Mouse (Mus musculus) limb, embryonic 11.5 days (tissue): ENCODE measurements around the gene Sipa1l2. TPM values are rescaled to one million over a fixed set of nuclear protein-coding genes. Genes with fewer than 3 reads are reported as not detected.

ENCODE experiments used
- ATAC-seq: fragments of 200-750 bp; cut with Nextera tagmentation; 2 replicates; pipeline ENCODE4 v1.8.0; 2017; ENCODE audit warnings: low read depth; ENCODE audit not compliant: insufficient number of reproducible peaks, low FRiP score, low TSS enrichment
- DNase-seq: peaks from one replicate; pipeline ENCODE4 v3.0.0-alpha.2; 2015; ENCODE audit warnings: low spot score
- H3K27ac ChIP-seq: fragments of 300-500 bp; sonication (generic); replicated peaks from 2 replicates; pipeline ENCODE4 v1.5.1; 2014; ENCODE audit warnings: low read depth, mild to moderate bottlenecking, low read length
- H3K27me3 ChIP-seq: fragments of 300-500 bp; sonication (generic); 2 replicates; pipeline ENCODE4 v1.6.1; 2014; ENCODE audit warnings: mild to moderate bottlenecking, low read length, mixed read lengths; ENCODE audit not compliant: control insufficient read depth, insufficient read depth
- H3K36me3 ChIP-seq: fragments of 300-500 bp; sonication (generic); 2 replicates; pipeline ENCODE4 v1.6.1; 2014; ENCODE audit warnings: mild to moderate bottlenecking, low read length, moderate library complexity, mixed read lengths; ENCODE audit not compliant: control insufficient read depth, insufficient read depth
- H3K4me1 ChIP-seq: fragments of 300-500 bp; sonication (generic); 2 replicates; pipeline ENCODE4 v1.6.1; 2014; ENCODE audit warnings: low read length, mixed read lengths; ENCODE audit not compliant: control insufficient read depth, insufficient read depth
- H3K4me2 ChIP-seq: fragments of 300-500 bp; sonication (generic); 2 replicates; pipeline ENCODE4 v1.6.1; 2014; ENCODE audit warnings: low read depth, mild to moderate bottlenecking, moderate library complexity; ENCODE audit not compliant: severe bottlenecking
- H3K4me3 ChIP-seq: fragments of 300-500 bp; sonication (generic); 2 replicates; pipeline ENCODE4 v1.5.1; 2014; ENCODE audit warnings: low read depth, low read length
- H3K9ac ChIP-seq: fragments of 300-500 bp; sonication (generic); 2 replicates; pipeline ENCODE4 v1.6.1; 2014; ENCODE audit warnings: mild to moderate bottlenecking, low read length
- H3K9me3 ChIP-seq: fragments of 300-500 bp; sonication (generic); 2 replicates; pipeline ENCODE4 v1.6.1; 2016; ENCODE audit warnings: low read length; ENCODE audit not compliant: control insufficient read depth
- WGBS: fragments of 180-500 bp; shearing (Covaris S2); extraction: QIAGEN DNeasy Blood & Tissue Kit; methylation state at CpG from one replicate; pipeline ENCODE4 v1.1.7; 2014; 5-methylcytosine and 5-hydroxymethylcytosine counted together
- polyA plus RNA-seq: library from polyadenylated mRNA; unstranded; fragments of >200 nt; fragmentation: Nextera tagmentation; extraction: Ambion mirVana; gene quantifications from 2 replicates; pipeline ENCODE4 v1.2.1, GENCODE M21; 2014

Sipa1l2 gene
- polyA plus RNA-seq: 8.5 and 9.4 TPM in 2 replicates

GRCm38 (mm10) chr8:125569533-125570365, at the start of gene Sipa1l2:
TSS of gene Sipa1l2 (minus strand) at chr8:125569808.
- WGBS: under 1% methylated on average over 87 of the region's 129 CpGs
- peak; percentile 100 for DNase-seq
- Histone ChIP-seq H3K4me3 (peak within 1 kb of the TSS; percentile 76), H3K9ac (peak within 1 kb of the TSS; percentile 78), H3K4me2 (peak within 1 kb of the TSS; percentile 97), H3K36me3 (no peaks in the 10 kb centered on the region), H3K4me1 (0 out of 2 replicates have a peak, but pooled peaks cover 3% of the 10 kb centered on the region), H3K27me3 (no peaks in the 10 kb centered on the region), H3K27ac (0 out of 2 replicates have a peak within 1 kb of the TSS, but pooled peaks have one; percentile 14), H3K9me3 (peaks cover 3% of the 10 kb centered on the region; the same call in 1 of the 2 replicates)
- ATAC-seq: peak; percentile 89

- H3K4me2 ChIP-seq: no peak overlapping the region
- WGBS: 59% methylated on average over 16 of the region's 16 CpGs
- H3K9ac ChIP-seq: no peak overlapping the region
- no peak for ATAC-seq
- DNase-seq: no peak
- no peaks in the 10 kb centered on the region for H3K9me3 ChIP-seq
- no peak overlapping the region for H3K27ac ChIP-seq
- no peaks in the 10 kb centered on the region for H3K27me3 ChIP-seq
- no peaks in the 10 kb centered on the region for H3K36me3 ChIP-seq
- H3K4me1 ChIP-seq: peaks cover 18% of the 10 kb centered on the region
- H3K4me3 ChIP-seq: no peak overlapping the region
Observed at GRCm38 (mm10) chr8:125618543-125619335, 49.1 kb upstream of the Sipa1l2 start.

DNA sequence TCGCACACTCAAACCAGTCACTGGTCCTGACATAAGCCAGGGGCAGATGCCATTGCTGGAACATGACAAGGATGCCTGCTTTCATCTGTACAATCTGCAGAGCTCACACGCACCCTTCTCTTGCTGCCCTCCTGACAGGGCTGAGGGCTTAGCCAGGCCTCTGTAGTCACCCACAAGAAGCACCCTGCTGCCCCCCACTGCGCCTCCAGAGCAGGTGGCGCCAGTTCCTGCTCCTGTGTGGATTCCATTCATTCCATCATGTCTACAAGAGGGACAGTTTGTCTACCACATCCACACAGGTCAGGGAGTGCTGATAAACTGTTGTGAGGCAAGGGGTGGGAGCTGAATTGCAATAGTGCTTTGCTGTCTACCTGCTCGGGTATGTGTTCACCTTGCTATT, 47.3 kb upstream of the Sipa1l2 start:
- no peaks in the 10 kb centered on the region for H3K9me3 ChIP-seq
- H3K4me1 ChIP-seq: peaks cover 23% of the 10 kb centered on the region
- WGBS: 60% methylated on average over 5 of the region's 5 CpGs
- ATAC-seq (no peak), DNase-seq (no peak)
- no peak overlapping the region for H3K9ac ChIP-seq
- no peak overlapping the region for H3K4me3 ChIP-seq
- no peak overlapping the region for H3K27ac ChIP-seq
- H3K36me3 ChIP-seq: no peaks in the 10 kb centered on the region
- H3K4me2 ChIP-seq: no peak overlapping the region
- H3K27me3 ChIP-seq: no peaks in the 10 kb centered on the region

DNA sequence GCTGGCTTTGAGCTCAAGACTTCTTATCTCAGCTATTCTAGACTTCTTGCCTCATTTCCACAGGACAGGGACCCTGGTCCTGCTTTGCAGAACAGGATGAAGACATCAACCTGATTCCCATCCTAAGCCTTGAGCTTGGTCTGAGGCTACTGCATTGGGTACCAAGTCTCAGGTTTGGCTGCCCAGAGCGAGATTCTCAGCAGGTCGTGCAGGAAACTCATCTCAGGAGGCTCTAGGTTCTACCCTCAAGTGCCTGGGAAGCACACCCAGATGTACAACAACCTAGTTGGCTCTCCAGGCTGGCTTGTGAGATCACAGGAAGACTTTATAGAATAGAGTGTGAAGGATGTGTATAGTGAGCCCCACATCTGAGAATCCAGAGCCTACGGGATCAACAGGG, 46.4 kb upstream of the Sipa1l2 start:
- Histone ChIP-seq H3K36me3 (no peaks in the 10 kb centered on the region), H3K4me2 (no peak overlapping the region), H3K4me1 (peaks cover 23% of the 10 kb centered on the region), H3K9me3 (no peaks in the 10 kb centered on the region), H3K9ac (no peak overlapping the region), H3K27ac (no peak overlapping the region), H3K4me3 (no peak overlapping the region), H3K27me3 (no peaks in the 10 kb centered on the region)
- 89% methylated on average over 3 of the region's 3 CpGs for WGBS
- DNase-seq (no peak), ATAC-seq (no peak)

DNA sequence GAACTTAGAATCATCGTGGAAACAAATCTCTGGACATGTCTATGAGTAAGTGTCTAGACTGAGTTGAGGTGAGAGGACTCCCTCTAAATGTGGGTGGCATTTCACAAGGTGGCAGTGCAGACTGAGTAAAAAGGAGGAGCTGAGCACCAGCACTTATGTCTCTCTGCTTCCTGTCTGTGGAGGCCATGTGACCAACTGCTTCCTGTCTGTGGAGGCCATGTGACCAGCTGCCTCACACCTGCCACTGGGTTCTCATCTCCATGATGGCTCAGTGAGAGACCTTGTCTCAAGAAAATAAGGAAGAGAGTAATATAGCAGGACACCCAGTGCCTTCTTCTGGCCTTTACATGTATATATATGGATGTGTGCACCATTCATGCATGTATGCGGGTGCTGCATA, 43.9 kb upstream of the Sipa1l2 start:
- H3K27me3 ChIP-seq: no peaks in the 10 kb centered on the region
- peaks cover 7% of the 10 kb centered on the region; the same call in 1 of the 2 replicates for H3K4me1 ChIP-seq
- no peak for DNase-seq
- WGBS: 97% methylated on average over 2 of the region's 2 CpGs
- ATAC-seq: no peak
- H3K36me3 ChIP-seq: no peaks in the 10 kb centered on the region
- H3K9ac ChIP-seq: no peak overlapping the region
- H3K4me3 ChIP-seq: no peak overlapping the region
- no peak overlapping the region for H3K4me2 ChIP-seq
- H3K27ac ChIP-seq: no peak overlapping the region
- no peaks in the 10 kb centered on the region for H3K9me3 ChIP-seq

DNA sequence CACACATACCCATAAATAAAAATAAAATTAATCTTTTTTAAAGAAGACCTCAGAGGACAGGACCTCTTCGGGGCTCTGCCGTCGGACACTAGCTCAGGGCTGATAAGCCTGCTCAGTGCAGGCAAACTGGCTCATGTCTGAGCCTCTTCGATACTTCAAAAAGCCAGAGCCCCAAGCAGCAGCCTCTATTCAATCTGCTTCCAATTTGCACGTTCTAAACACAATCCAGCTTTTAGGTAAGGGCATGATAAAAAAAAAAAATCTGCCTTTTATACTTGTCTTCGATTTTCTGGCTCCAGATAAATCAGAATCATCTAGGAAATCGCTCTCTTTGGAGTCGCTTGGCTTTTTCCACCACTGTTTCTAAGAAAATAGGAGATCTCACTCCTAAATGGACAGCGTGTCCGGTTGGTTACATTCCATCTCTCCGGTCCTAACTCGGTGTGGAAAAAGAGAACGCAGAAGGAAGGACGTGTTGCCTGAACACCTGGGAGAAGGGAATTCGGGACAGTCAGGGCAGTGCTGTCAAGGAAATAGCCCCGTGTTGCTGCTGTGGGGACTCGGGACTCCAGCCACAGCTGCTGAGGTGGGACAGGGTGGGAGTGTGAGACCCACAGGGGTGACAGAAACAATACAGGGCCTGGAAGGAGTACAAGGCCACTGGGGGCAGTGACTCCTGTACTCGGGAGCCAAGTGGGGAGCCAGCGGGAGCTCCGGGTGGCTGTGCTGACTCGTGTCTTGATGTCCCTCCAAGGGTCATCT, 42.4 kb upstream of the Sipa1l2 start:
- no peaks in the 10 kb centered on the region for H3K27me3 ChIP-seq
- peaks cover 7% of the 10 kb centered on the region; the same call in 1 of the 2 replicates for H3K4me1 ChIP-seq
- DNase-seq: no peak
- H3K4me3 ChIP-seq: no peak overlapping the region
- H3K4me2 ChIP-seq: no peak overlapping the region
- H3K9ac ChIP-seq: no peak overlapping the region
- no peaks in the 10 kb centered on the region for H3K9me3 ChIP-seq
- no peak overlapping the region for H3K27ac ChIP-seq
- no peak for ATAC-seq
- WGBS: 42% methylated on average over 21 of the region's 21 CpGs
- H3K36me3 ChIP-seq: no peaks in the 10 kb centered on the region

GRCm38 (mm10) chr8:125611024-125611798, 41.6 kb upstream of the Sipa1l2 start:
- Histone ChIP-seq H3K27ac (no peak overlapping the region), H3K9me3 (no peaks in the 10 kb centered on the region), H3K36me3 (no peaks in the 10 kb centered on the region), H3K9ac (no peak overlapping the region), H3K4me1 (0 out of 2 replicates have a peak, but pooled peaks cover 6% of the 10 kb centered on the region), H3K4me2 (no peak overlapping the region), H3K4me3 (no peak overlapping the region), H3K27me3 (no peaks in the 10 kb centered on the region)
- DNase-seq (no peak), ATAC-seq (no peak)
- 79% methylated on average over 10 of the region's 10 CpGs for WGBS
